Mouse (Mus musculus) stomach, postnatal 0 days (tissue): ENCODE measurements around the gene Naa10.

Source experiments
- CTCF ChIP-seq: IDR thresholded peaks from 2 replicates; pipeline ENCODE4 v1.5.1; 2016; ENCODE audit warnings: antibody characterized with exemption, low read depth, mild to moderate bottlenecking, moderate library complexity
- EP300 ChIP-seq: optimal IDR thresholded peaks from 2 replicates; pipeline ENCODE3; 2016; ENCODE audit warnings: antibody characterized with exemption

DNA sequence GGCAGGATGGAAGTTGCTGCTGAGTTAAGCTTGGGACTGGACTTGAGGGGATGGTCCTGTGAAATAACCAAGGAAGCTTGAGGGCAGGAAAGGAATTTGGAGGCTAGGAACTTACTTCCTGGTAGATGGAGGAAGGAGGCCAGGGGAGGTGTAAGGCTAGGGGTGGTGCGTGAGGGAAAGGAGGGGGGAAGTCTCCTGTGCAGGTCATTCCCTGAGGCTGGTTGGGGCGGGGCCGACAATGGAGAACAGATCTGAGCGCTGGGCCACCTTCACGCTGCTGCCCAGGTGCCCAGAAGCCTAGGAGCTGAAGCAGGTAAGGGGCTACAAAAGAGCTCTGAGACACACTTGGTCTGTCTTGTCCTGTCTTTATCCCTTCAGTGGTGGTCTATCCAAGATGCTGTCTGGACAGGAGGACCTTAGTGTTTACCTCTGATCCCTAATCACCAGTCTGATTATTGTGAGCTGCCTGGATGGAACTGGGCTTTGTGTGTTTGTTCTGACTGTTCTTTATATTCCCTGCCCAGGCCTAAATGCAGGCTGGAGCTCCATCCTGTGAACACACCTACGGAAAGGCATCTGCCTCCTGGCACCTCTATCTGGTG, 30.1 kb downstream of the Naa10 start, which contains the start of gene Avpr2:
- TF ChIP-seq CTCF (no peak), EP300 (no peak)
